Mouse (Mus musculus): ENCODE measurements around the gene Parp4. TPM values are rescaled to one million over a fixed set of nuclear protein-coding genes. Genes with fewer than 3 reads are reported as not detected.

The Parp4 gene
- 1 to 10 TPM; 2.7 to 3.8 TPM for total RNA-seq (2021)
- long read RNA-seq, experiment 1: 0 reads
- long read RNA-seq, experiment 2: 0 reads

DNA sequence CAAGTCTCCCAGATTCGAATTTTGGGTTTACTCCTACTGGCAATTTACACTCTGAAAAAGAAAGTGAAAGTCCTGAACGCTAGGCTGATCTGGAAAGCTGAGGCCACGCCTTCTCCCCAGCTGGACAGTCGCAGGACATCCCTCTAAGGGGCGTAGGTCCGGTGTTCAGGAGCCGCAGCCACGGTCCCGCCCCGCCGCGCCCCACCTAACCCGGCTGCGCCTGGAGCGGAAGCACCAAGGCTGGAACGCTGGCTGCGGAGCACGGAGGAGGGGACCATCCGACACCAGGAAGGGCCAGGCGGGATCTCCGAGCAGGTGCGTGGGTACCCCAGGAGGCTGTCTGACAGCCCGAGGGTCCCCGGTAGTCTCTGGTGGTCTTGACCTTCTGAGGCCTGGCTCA lies at the start of gene Parp4, which contains the start of gene Cenpj:
Gene Parp4, plus strand, starts transcription at position 204 of the 400 bp plus-strand sequence.
Gene Cenpj, minus strand, starts transcription at position 10 of the 400 bp plus-strand sequence.
- intact Hi-C loops (cut with DNase I): loop anchor here (5.0 kb wide), 1 partner anchor 92 kb away; the partner anchor contains the start of gene Mphosph8
- peak; percentile 26 to 31 for DNase-seq (ENCODE audit: low spot score in 2 of 2)

DNA sequence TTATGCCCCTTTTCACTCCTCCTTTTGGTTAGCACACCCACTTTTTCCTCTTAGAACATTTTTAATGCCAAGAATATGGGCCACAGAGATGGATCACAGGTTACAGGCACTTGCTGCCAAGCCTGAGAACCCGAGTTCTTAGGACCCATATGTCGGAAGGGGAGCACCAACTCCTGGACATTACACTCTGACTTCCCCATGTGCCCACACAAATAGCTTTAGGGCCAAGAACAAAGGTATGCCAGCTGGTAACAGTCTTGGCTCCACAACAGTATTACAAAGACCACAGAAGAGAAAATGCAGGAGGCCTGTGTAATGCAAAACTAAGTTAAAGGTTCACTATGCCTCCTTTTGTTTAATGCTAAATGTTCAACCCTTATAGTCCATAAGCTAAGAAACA lies 44.6 kb upstream of the Parp4 start:
- no peak for DNase-seq (ENCODE audit: low spot score in 2 of 2)
- intact Hi-C loops (cut with DNase I): no loop called here

DNA sequence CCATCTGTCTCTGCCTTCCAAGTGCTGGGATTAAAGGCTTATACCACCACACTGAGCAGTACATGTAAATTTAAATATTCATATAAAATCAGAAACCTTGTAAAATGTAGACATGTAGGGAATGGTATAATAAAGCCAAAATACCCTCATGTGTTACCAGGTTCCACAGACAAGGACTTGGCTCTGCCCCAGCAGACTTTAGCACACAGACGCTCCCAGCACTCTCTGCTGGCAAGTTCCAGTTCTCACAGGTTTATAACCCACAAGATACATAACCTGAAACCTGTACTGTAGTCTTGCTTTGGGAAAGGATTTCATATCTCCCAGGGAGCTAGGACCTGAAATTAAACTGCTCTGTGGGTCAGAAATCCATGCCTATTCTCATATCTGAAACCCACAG lies 30.5 kb upstream of the Parp4 start:
- DNase-seq (ENCODE audit: low spot score in 2 of 2): no peak
- intact Hi-C loops (cut with DNase I): no loop called here

DNA sequence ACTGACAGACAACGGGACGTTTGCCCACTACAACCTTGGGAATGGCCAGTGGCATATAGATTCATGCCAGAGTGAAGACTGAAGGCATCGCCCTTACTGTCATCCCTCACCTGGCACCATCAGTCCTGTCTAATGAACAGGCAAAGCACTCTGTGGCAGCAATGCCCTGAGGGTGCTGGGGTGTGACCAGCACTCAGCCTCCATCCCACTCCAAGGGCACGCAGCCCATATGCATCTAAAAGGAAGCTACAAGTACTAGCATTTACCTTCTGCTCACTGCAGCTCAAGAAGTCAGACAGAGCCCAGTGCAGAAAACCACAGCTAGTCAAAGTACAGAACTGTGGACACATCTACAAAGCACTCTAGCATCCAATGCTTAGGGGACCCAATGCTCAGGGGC lies 29.9 kb upstream of the Parp4 start:
- intact Hi-C loops (cut with DNase I): no loop called here
- no peak for DNase-seq (ENCODE audit: low spot score in 2 of 2)

DNA sequence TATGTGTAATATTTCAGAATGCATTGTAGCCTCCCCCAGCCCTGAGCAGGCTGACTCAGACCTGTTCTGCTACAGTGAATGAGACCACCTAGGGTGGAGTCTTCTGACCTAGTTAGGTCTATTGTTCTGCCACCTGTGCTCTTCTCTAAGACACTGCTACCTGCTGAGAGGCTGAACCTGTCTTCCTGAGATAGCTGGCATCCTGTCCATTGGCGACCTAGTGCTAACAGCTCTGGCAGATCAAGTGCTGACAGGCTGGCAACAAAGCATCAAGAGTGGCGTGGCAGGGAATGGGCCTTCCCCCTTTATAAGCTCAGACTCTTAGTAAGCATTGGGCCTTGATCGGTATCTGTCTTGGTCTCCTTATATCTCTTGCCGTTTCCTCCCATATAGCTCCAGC lies 24.5 kb upstream of the Parp4 start:
- intact Hi-C loops (cut with DNase I): no loop called here
- no peak for DNase-seq (ENCODE audit: low spot score in 2 of 2)

DNA sequence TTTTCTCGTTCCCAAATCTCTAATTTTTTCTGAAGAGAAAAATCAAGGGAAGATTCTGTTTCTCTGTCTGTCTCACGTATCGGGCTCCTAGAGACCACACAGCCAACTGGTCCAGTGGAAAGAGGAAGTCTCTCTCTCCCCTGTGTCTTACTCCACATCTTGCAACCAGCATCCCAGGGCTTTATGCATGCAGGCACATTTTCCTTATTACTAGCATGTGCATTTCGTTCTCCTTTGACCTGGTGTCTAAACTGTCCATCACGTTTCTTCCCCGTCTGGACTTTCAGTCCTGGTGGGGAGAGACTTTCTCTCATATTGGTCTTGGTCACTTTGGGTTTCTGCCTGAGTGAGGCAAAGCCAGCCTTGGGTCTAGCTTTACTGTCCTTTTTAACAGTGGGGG lies 22.5 kb upstream of the Parp4 start:
- DNase-seq (ENCODE audit: low spot score in 2 of 2): no peak
- intact Hi-C loops (cut with DNase I): no loop called here

DNA sequence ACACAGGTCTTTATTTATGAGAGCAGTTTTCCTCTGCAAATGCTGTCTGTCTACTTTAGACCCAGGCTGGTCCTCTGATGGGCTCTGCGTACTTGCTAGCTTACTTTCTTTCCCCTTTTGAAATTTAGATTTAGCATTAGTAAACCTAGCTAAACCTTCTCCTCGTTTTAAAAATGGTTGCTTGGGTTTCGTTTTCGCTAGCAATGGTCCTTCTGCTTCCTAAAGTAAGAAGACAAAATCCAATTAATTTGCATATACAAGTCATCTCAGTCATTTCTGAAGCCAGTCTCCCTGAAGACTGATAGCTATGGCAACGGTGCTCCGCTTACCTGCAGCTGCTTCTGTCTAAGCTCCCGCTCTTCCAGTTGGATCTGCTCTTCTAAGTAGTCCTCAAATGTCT lies 22.1 kb upstream of the Parp4 start:
- DNase-seq (ENCODE audit: low spot score in 2 of 2): no peak
- intact Hi-C loops (cut with DNase I): no loop called here

DNA sequence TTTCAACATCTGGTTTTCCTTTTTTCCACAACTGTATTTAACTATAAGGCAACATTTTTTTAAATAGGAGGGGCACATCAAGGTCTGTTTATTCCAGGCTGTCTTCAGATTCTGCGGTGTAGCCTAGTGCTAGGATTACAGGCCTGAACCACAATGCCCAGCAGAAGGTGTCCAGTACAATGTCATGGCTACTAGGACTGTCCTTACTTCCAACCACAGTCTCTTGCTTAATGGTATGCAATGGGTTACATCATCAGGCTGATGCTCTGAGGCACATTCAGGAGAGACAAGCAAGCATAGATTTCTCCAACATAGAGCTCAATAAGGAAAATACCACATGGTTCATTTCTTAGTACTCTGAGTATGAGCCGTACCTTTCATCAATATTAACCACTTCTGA lies 20.7 kb upstream of the Parp4 start:
- DNase-seq (ENCODE audit: low spot score in 2 of 2): no peak
- intact Hi-C loops (cut with DNase I): no loop called here

DNA sequence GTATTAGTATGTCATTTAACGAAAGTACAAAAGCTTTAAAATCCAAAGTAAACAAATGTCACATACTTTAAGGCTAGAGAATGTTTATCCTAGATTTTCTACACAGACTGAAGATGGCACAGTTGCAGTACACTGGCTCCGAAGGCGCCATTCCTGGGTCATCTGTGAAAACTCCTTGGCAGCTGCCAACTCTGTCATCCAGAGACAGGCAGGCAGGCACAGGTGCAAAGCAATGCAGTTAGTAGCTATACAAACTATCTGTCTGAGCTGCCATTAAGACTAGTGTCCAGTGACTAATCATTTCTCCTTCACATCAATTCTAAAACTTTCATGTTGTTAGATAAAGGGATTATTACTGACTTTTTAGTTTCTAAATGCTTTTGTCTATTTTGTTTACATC lies 16.3 kb upstream of the Parp4 start:
- intact Hi-C loops (cut with DNase I): no loop called here
- DNase-seq (ENCODE audit: low spot score in 2 of 2): no peak

DNA sequence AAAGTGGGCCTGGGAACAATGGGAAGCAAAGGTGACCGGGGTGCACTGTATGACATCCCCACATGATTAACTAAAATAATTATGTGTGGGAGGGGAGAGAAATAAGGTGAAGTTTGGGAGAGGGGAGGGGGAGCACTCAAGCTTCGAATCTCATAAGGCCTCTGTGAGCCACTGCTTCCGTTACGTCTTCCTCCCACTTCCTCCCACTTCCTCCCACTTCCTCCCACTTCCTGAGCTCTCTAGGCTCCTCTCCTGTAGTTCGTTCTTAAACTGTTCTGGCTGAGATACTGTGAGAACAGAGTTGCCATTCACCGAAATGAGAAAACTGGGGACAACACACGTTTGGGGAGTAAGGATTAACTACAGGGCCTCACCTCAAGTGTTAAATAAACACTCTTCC lies 7.9 kb upstream of the Parp4 start:
- no peak for DNase-seq (ENCODE audit: low spot score in 2 of 2)
- intact Hi-C loops (cut with DNase I): no loop called here

DNA sequence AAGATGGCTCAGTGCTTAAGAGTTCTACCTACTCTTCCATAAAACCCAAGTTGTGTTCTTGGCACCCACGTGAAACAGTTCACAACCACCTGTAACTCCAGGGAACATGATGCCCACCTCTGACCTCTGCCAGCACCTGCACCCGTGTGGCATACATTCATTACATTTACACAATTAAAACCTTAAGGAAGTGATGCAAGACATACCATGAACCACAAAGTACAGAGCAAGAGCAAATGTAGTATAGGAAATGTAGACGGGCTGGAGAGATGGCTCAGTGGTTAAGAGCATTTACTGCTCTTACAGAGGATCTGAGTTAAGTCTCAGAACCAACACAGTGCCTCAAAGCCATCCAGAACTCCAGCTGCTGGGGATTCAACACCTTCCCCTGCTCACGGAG lies 6.4 kb upstream of the Parp4 start:
- intact Hi-C loops (cut with DNase I): no loop called here
- DNase-seq (ENCODE audit: low spot score in 2 of 2): no peak

DNA sequence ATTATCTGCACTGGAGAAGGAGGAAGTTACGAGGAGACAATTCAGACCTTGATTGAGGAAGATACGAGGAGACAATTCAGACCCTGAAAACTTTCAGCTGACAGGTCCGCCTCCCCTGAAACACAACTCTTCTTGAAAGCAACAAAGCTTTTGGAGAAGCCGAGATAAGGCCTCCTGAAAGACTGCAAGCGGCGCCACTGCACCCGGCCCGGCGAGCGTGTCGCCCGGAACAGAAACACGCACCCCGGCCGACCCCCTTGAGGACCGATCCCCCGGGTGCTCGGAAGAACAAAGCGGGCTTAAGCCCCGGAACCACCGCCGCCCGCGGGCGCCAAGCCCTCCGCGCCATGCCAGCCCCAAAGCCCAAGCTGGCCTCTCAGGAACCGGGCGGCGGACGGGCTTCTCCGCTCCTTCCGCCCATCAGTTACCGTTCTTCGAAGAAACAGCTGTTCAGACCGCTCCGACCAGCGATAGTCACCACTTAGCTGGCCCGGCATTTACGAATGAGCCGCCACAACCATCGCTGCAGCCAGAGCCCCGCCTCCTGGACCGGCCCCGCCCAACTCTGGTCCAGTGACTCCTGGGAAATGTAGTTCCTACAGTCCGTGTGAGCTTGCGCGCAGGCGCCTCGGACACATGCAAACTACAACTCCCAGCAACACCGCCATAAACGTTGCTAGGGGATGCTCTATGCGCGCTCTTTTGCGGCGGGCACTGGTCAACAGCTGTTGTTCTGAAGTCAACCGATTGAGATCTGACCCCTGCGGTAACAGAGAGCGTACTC lies 3.9 kb upstream of the Parp4 start:
- peak; percentile 95 to 97 for DNase-seq (ENCODE audit: low spot score in 2 of 2)
- intact Hi-C loops (cut with DNase I): no loop called here

DNA sequence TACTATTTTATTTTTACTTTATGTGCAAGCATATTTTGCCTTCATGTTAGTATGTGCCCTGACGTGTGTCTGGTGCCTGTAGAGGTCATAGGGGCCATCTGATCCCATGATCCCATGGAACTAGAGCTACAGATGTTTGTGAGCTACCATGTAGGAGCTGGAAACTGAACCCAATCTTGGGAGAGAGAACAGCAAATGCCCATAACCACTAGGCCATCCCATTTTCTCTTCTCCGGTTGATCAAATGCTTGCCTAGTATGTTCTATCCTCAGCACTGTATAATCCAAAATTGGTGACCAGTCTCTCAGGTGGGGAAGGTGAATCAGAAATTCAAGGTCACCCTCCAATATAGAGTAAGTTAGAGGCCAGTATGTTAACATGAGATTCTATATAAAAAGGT lies 2.9 kb upstream of the Parp4 start:
- intact Hi-C loops (cut with DNase I): no loop called here

DNA sequence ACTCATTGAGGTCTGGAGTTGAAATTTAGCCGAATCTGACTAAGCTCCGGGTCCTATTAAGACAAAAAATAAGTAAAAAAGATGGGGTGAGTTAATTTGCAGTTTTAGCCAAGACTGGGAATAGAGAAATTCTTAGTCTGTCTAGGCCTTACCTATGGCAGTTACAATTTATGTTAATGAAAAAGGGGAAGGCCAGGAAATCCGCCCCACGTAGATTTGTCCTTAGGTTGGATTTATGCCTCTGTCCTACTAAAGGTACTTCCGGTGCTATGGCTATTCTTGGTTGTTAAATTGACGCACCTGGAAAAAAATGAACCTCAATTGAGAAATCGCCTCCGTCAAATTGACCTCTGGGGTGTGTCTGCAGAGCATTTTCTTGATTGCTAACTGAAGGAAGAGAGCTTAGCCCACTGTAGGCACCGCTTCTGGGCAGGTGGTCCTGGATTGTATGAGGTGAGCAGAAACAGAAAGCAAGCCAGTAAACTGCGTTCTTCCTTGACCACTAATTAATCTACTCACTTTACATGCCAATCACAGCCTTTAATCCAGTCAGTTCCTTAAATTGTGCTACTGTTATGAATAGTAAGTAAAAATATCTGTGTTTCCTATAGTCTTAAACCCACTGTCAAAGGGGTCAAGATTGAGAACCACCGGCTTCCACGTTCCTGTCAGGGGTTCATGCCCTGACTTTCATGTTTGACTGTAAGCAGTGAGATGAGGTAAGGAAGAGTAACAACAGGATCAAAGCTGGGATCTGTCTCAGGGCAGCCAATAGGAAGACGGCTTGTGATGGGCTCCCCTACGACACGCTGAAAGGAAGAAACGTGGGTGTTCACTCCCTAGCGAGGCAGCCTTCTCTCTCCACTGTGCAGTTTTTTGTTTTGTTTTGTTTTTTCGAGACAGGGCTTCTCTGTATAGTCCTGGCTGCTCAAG lies 816 bp downstream of the Parp4 start:
- intact Hi-C loops (cut with DNase I): loop anchor here (5.0 kb wide), 1 partner anchor 91 kb away; the partner anchor contains the start of gene Mphosph8
- DNase-seq (ENCODE audit: low spot score in 2 of 2): no peak

More for the DNA sequence above, 2.9 kb upstream of the Parp4 start:
- DNase-seq (ENCODE audit: low spot score in 2 of 2): no peak

DNA sequence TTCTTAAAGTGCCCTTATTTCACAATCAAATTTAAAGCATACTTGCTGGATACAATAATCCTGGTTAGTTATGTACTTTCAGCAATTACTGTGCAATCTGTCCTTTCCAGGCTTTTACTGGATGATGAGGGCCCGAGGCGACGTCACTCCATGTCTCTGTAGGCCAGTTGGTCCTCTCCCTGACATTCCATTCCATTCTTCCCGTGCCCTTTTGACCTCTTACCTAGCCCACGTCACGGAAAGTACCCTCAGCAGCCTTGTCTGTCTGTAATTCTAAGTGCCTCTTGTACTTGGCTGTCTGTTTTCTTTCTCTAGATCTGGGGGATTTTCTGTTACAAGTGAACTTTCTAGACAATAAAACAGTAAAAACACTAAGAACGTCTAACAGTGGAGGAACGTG lies 3.6 kb downstream of the Parp4 start:
- DNase-seq (ENCODE audit: low spot score in 2 of 2): no peak
- intact Hi-C loops (cut with DNase I): loop anchor here (5.0 kb wide), 1 partner anchor 88 kb away; the partner anchor contains the start of gene Mphosph8

DNA sequence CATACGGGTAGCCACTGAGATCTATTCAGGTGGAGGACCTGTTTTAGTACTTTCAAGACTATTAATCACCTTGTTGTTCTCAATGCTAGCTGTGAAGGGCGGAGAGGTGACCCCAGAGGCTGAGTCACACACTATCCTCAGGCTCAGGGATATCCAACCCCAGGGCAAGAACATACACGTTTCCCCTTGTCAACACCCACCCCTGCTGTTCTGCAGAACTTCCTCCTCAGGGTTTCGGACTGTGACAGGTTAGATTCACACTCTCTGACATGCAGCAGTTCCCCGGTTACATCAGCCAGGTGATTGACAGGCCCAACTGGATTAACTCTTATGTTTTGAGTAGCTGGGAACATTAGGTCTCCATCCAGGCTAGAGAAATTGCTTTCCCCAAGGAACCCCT lies 5.7 kb downstream of the Parp4 start:
- DNase-seq (ENCODE audit: low spot score in 2 of 2): no peak
- intact Hi-C loops (cut with DNase I): no loop called here

DNA sequence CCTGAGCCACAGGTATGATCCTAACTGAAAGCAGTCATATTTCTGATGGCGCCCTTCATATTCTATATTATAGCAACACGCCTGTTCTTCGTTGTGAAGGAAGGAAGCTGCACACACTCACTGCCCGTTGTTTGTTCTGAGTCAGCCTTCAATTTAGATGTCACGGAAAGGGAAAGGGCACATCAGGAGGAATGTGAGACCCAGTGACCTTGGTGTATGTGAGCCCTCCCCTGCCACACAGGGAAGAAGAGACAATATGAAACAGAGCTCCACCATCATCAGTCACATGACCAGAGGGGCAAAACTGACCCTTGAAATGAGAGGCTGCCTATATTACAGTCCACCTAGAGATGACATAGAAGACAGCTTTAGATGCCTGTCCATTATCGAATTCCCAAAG lies 6.9 kb downstream of the Parp4 start:
- DNase-seq (ENCODE audit: low spot score in 2 of 2): no peak

DNA sequence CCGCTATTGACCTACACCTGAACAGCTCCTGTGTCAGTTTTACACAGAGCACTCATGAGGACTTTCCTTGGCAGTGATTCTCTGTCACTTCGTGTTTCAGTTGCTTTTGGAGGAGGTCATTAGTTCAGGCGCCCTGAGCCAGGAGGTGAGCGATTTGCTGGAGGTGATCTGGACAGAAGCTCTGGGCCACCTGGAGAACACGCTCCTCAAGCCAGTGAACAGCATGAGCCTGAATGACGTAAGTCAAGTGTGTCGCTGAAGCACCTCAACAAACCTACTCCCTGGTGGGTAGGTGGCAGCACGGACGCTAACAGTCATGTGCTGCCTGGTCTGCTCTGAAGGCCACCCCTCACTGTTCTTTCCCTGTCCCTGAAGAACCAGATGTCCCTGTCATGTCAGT lies 16.8 kb downstream of the Parp4 start:
- intact Hi-C loops (cut with DNase I): no loop called here
- DNase-seq (ENCODE audit: low spot score in 2 of 2): no peak

More for the DNA sequence above, 6.9 kb downstream of the Parp4 start:
- intact Hi-C loops (cut with DNase I): no loop called here

DNA sequence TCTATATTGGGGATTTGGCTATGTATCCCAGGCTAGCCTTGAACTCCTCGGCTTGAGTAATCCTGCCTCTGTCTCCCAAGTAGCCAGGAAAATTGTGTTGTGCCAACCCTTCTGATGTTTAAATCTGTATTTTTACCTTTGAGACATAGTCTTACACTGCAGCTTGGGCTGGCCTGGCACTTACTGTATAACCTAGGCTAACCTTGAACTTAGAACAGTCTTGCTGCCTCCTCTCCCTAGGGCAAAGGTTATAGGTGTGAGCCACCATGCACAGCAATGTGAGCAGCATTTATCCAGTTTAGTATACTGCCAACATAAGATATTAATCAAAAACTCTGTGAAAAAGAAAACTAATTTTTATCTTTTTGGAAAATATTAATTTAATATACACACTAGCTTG lies 19.4 kb downstream of the Parp4 start:
- no peak for DNase-seq (ENCODE audit: low spot score in 2 of 2)
- intact Hi-C loops (cut with DNase I): no loop called here

DNA sequence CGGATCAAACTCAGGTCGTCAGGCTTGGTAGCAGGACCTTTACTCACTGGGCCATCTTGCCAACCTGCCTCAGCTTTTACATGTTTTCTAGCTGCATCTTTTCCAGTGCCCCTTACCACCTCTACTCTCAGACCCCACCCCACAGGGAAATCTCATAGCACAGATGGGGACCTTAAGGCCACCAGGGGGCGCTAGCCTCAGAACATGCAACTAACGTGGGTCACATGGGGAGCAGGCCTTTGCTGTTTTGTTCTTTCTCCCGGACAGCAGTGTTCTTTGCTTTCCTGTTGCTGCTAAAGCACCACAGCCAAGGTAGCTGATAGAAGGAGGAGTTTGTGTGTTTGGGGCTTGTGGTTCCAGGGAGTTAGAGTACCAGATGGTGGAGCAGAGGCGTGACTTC lies 23.3 kb downstream of the Parp4 start:
- intact Hi-C loops (cut with DNase I): no loop called here
- DNase-seq (ENCODE audit: low spot score in 2 of 2): peak; percentile 17 to 26

All from left cerebral cortex, postnatal 14 days (tissue).